Mouse (Mus musculus): ENCODE data around the gene Fam47c. TPM values are rescaled to one million over a fixed set of nuclear protein-coding genes. Genes with fewer than 3 reads are reported as not detected.

Gene Fam47c
- total RNA-seq (2023): not detected

GRCm38 (mm10) chrX:78737463-78737862, at the start of gene Fam47c:
Gene Fam47c (plus strand): TSS chrX:78737763.

Other genes starting within 250 kb of the Fam47c start
- gene Prrg1, start 153.9 kb upstream of the Fam47c start, total RNA-seq (2023): 6.5 TPM

All from CD8-positive naive resting alpha-beta T cell, adult 57 days (primary cell).